Mouse (Mus musculus) spleen, adult 2 months (tissue): ENCODE measurements around the gene Thsd7a. TPM values are rescaled to one million over a fixed set of nuclear protein-coding genes. Genes with fewer than 3 reads are reported as not detected.
A peak's percentile ranks its signal among the peaks of the same experiment; 100 is the strongest.

Source experiments
- DNase-seq, 2 experiments: peaks; one replicate each; pipeline versions ENCODE4 v3.0.0 to v3.0.0-alpha.2; 2012 to 2021; ENCODE audit warnings: low spot score in 2 of 2, low read depth in 1 of 2
- H3K27ac ChIP-seq: fragments of 200-500 bp; 2 replicates; pipeline ENCODE4 v1.5.1; 2012; ENCODE audit warnings: low read length, inconsistent platforms; ENCODE audit not compliant: insufficient read depth
- H3K27me3 ChIP-seq: fragments of 200-500 bp; 2 replicates; pipeline ENCODE4 v1.6.1; 2012; ENCODE audit warnings: mild to moderate bottlenecking, moderate library complexity, low read length, inconsistent platforms; ENCODE audit not compliant: control insufficient read depth, insufficient read depth
- H3K36me3 ChIP-seq: fragments of 200-500 bp; 2 replicates; pipeline ENCODE4 v1.6.1; 2012; ENCODE audit warnings: mild to moderate bottlenecking, low read length, inconsistent platforms; ENCODE audit not compliant: control insufficient read depth, insufficient read depth
- H3K4me1 ChIP-seq: fragments of 200-500 bp; 2 replicates; pipeline ENCODE4 v1.6.1; 2011; ENCODE audit warnings: inconsistent platforms; ENCODE audit not compliant: control insufficient read depth, insufficient read depth, insufficient read length
- H3K4me3 ChIP-seq: fragments of 200-500 bp; 2 replicates; pipeline ENCODE4 v1.5.1; 2011; ENCODE audit warnings: mild to moderate bottlenecking, inconsistent platforms; ENCODE audit not compliant: insufficient read depth, insufficient read length; ENCODE audit errors: extremely low read depth
- CTCF ChIP-seq: fragments of 200-500 bp; IDR thresholded peaks from 2 replicates; pipeline ENCODE4 v1.5.1; 2011; ENCODE audit warnings: mild to moderate bottlenecking, inconsistent platforms; ENCODE audit not compliant: insufficient read depth, insufficient read length, insufficient replicate concordance; ENCODE audit errors: extremely low read depth
- POLR2A ChIP-seq: fragments of 200-500 bp; IDR thresholded peaks from 2 replicates; pipeline ENCODE4 v1.6.1; 2011; ENCODE audit warnings: low read depth, low read length, inconsistent platforms
- WGBS: fragments of 180-500 bp; shearing (Covaris S2); methylation state at CpG from one replicate; pipeline ENCODE4 v1.1.7; 2018; 5-methylcytosine and 5-hydroxymethylcytosine counted together
- polyA plus RNA-seq: library from polyadenylated mRNA; depleted of rRNA; stranded (reverse); fragments of >200 nt; gene quantifications from 2 replicates; pipeline ENCODE4 v1.2.3, GENCODE M21; 2012

Thsd7a gene
- polyA plus RNA-seq, 1 experiment = 0.79 TPM

- H3K36me3 ChIP-seq = no peaks in the 10 kb centered on the region
- H3K27ac ChIP-seq = no peak overlapping the region
- DNase-seq = no peak
- no peaks in the 10 kb centered on the region for H3K27me3 ChIP-seq
- TF ChIP-seq CTCF (no peak), POLR2A (no peak)
- no peak overlapping the region for H3K4me3 ChIP-seq
- whole genome bisulfite sequencing = 83% methylated on average over 1 of the region's 1 CpGs
- no peaks in the 10 kb centered on the region for H3K4me1 ChIP-seq
Measured at GRCm38 (mm10) chr6:12764606-12765005, 15.4 kb upstream of the Thsd7a start.

- DNase-seq = no peak
- no peak for TF ChIP-seq POLR2A
- H3K36me3 ChIP-seq = no peaks in the 10 kb centered on the region
- whole genome bisulfite sequencing = 85% methylated on average over 3 of the region's 3 CpGs
- H3K4me1 ChIP-seq = no peaks in the 10 kb centered on the region
- H3K27me3 ChIP-seq = no peaks in the 10 kb centered on the region
- no peak overlapping the region for H3K27ac ChIP-seq
- H3K4me3 ChIP-seq = no peak overlapping the region
Measured at GRCm38 (mm10) chr6:12763816-12764215, 14.6 kb upstream of the Thsd7a start.

GRCm38 (mm10) chr6:12759328-12760193 is 10.4 kb upstream of the Thsd7a start:
- Histone ChIP-seq H3K4me1 (no peaks in the 10 kb centered on the region), H3K27ac (no peak overlapping the region), H3K4me3 (no peak overlapping the region), H3K27me3 (no peaks in the 10 kb centered on the region), H3K36me3 (no peaks in the 10 kb centered on the region)
- no peak for DNase-seq
- no peak for TF ChIP-seq POLR2A
- TF ChIP-seq CTCF = no peak
- WGBS = 86% methylated on average over 8 of the region's 8 CpGs

GRCm38 (mm10) chr6:12752297-12752696 is 3.1 kb upstream of the Thsd7a start:
- Histone ChIP-seq H3K27me3 (peaks cover 9% of the 10 kb centered on the region), H3K27ac (no peak overlapping the region), H3K4me1 (no peaks in the 10 kb centered on the region), H3K4me3 (no peak overlapping the region), H3K36me3 (no peaks in the 10 kb centered on the region)
- TF ChIP-seq CTCF = no peak
- TF ChIP-seq POLR2A = no peak
- no peak for DNase-seq

GRCm38 (mm10) chr6:12750441-12750840 is 1.2 kb upstream of the Thsd7a start:
- WGBS = 81% methylated on average over 2 of the region's 2 CpGs
- TF ChIP-seq CTCF = no peak
- TF ChIP-seq POLR2A = no peak
- H3K4me3 ChIP-seq = no peak overlapping the region
- H3K27me3 ChIP-seq = peaks cover 9% of the 10 kb centered on the region
- DNase-seq = no peak
- H3K36me3 ChIP-seq = no peaks in the 10 kb centered on the region
- no peaks in the 10 kb centered on the region for H3K4me1 ChIP-seq
- no peak overlapping the region for H3K27ac ChIP-seq

- Histone ChIP-seq H3K4me1 (no peaks in the 10 kb centered on the region), H3K4me3 (no peak overlapping the region), H3K27me3 (peaks cover 9% of the 10 kb centered on the region), H3K36me3 (no peaks in the 10 kb centered on the region), H3K27ac (no peak overlapping the region)
- WGBS = 30% methylated on average over 12 of the region's 12 CpGs
- DNase-seq = no peak
- no peak for TF ChIP-seq POLR2A
- no peak for TF ChIP-seq CTCF
Measured at GRCm38 (mm10) chr6:12749531-12750210, 461 bp upstream of the Thsd7a start.

GRCm38 (mm10) chr6:12748454-12748786 is 790 bp downstream of the Thsd7a start:
- Histone ChIP-seq H3K4me1 (no peaks in the 10 kb centered on the region), H3K4me3 (peak overlapping the region; percentile 18; the same call in 1 of the 2 replicates), H3K27ac (no peak overlapping the region), H3K27me3 (peaks cover 9% of the 10 kb centered on the region), H3K36me3 (no peaks in the 10 kb centered on the region)
- TF ChIP-seq CTCF (no peak), POLR2A (no peak)
- WGBS = 4% methylated on average over 6 of the region's 6 CpGs
- DNase-seq = no peak
